Mouse (Mus musculus) fat pad, adult 2 months (tissue): ENCODE data around the gene Map3k14.
A peak's percentile ranks its signal among the peaks of the same experiment; 100 is the strongest.
"Not testable (repeated sequence)": the region's sequence is repeated elsewhere in the genome, so short reads cannot be mapped to it uniquely, and the experiment has no call there.

ENCODE experiments used
- DNase-seq: peaks from one replicate; pipeline ENCODE4 v3.0.0-alpha.2; 2011; ENCODE audit warnings: low read depth, low spot score; ENCODE audit errors: extremely low read depth

Map3k14 gene

DNA sequence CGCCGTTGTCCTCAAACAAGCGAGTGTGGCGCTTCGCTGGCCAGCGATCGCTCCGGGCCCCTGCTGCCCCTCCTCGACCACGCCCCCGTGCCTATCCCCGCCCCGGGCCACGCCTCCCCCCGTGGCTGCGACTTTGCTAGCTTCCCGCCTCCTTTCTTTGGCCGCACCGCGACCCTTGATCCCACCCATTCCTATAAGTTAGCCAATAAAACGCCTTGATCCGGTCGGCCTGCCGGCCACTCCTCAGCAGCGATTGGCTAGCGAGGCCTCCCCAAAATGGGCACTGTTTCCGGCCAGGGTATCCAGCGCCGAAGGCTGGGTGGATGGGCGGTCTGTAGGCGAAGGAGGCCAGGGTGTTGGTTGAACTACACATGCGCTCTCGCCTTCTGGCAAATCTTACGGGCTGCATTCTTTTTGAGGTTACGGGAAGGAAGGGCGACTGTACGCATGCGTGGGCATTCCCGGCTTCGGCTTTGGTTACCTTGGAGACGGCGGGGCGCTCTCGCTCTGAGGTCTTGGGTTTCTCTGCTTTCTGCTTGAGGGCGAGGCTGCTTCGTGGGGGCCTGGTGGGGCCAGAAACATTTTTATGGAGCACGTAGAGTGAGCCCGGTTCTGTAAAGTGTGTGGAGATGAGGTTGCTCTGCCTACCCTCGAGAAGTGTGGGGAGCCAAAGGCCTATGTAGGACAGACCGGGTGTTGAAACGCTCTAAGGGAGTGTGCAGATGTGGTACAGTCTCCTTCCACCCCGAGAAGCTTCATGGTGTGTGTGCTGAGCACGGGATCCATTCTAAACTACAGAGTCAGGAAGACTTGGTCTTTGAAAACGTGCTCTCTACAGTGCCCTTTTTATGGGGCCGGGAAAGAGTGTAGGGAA, at the start of gene Map3k14:
Gene Map3k14, minus strand, starts transcription at position 127 of the 874 bp plus-strand sequence.
- DNase-seq = peak; percentile 83

- DNase-seq = no peak
These were observed 48.1 kb upstream of the Map3k14 start for GRCm38 (mm10) chr11:103315379-103315778.

GRCm38 (mm10) chr11:103314736-103315374, 47.6 kb upstream of the Map3k14 start:
- no peak for DNase-seq

DNA sequence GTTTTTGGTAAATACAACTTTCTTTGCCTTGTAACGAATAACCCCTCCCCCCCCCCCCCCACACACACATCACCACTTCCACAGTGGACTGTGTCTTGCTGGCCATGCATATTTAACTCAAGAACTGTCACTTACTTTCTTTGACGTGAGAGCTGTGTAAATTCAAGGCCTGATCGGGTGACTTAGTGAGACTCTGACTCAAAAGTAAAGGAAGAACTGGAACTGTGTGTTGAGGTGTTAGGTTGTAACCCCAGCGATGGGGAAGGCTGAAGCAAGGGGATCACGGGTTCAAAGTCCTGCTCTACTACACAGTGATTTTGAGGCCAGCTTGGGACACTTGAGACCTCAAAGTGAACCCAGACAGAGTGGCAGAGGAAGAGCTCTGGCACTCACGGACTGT, 46.3 kb upstream of the Map3k14 start:
- no peak for DNase-seq

DNA sequence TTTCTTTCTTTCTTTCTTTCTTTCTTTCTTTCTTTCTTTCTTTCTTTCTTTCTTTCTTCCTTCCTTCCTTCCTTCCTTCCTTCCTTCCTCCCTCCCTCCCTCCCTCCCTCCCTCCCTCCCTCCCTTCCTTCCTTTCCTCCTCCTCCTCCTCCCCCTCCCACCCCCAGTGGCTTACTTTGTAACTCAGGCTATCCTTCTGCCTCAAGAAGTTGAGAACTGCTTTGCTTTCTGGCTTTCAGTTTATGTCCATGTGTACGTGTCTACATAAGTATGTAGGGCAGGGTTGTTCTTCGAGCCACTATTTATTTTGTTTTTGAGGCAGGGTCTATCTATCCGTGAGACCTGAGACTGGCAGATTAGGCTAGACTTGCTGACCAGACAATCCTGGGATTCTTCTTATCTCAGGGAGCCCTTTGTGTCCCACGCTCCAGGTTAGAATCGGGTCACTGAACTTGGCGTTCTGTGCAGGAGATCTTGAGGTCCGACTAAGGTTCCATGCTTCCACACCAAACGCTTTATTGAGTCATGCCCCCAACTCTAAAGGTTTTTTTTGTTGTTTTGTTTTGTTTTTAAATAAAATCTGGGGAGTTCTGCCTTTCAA, 45.5 kb upstream of the Map3k14 start:
- no peak for DNase-seq

GRCm38 (mm10) chr11:103311960-103312611, 44.8 kb upstream of the Map3k14 start:
- DNase-seq = no peak

GRCm38 (mm10) chr11:103309956-103310574, 42.8 kb upstream of the Map3k14 start:
- DNase-seq = no peak

DNA sequence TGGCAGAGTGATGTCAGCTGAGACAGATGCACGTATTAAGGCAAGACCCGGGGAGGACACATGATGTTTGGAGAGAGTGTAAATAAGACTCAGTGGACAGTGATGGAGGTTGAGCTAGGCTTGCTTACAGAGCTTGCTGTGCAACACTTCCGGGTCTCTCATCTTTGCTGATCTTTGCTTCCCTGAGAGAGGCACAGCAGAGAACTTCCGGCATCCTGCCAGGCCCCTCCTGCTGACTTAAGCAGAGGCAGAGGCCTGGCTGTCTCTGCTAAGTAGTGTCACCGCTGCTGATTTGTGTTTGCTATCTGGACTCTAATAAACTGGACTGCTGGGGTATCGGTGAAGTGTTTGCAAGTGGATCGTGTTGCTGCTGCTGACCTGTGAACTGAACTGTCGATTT, 40.6 kb upstream of the Map3k14 start:
- DNase-seq = no peak

- DNase-seq = no peak
These were observed 37.3 kb upstream of the Map3k14 start for GRCm38 (mm10) chr11:103304525-103304924.

DNA sequence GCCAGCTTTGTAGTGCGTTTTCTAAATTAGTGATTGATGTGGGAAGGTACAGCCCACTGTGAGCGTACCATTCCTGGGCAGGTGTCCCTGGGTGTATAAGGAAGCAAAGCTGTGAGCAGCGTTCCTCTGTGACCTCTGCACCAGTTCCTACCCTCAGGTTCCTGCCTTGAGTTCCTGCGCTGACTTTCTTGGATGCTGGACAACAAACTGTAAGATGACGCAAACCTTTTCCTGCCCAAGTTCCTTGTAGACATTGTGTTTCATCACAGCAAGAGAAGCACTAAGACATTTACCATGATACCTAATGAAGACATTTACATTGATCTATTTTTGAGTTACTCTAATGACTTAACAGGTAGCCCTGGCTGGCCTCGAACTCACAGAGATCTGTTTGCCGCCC, 27.5 kb upstream of the Map3k14 start:
- no peak for DNase-seq

DNA sequence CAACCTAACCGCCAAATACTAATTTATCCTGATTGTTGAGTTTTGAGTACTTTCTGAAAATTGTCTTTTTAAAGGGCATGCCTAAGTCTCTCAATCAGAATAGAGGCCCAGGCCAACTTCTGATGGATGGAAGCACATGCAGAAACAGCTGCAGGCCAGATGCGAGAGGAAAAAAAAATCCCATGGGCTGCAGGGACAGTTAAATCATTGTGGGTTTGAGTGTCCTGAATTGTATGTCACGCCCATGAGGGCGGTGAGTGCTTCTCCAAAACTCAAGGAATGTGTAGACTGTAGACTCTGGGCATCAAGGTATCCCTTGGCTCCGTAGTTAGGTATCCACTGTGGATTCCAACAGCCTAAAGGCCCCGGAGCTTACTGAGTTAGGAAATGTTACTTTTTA, 26.8 kb upstream of the Map3k14 start:
- DNase-seq = no peak

DNA sequence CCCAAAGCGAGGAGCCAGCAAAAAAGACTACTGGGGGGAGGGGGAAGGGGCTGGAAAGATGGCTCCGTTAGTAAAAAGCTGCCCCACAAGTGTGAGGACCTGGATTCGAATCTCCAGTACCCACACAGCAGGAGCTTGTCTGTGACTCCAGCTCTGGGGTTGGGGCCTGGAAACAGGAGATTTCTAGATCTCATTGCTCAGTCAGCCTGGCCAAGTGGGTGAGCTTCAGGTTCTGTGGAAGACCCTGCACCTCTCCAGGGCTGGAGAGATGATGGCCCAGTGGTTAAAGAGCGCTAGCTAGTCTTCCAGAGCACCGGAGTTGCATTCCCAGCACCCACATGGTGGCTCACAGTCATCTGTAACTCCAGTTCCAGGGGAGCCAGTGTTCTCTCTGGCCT, 25.6 kb upstream of the Map3k14 start:
- DNase-seq = no peak

DNA sequence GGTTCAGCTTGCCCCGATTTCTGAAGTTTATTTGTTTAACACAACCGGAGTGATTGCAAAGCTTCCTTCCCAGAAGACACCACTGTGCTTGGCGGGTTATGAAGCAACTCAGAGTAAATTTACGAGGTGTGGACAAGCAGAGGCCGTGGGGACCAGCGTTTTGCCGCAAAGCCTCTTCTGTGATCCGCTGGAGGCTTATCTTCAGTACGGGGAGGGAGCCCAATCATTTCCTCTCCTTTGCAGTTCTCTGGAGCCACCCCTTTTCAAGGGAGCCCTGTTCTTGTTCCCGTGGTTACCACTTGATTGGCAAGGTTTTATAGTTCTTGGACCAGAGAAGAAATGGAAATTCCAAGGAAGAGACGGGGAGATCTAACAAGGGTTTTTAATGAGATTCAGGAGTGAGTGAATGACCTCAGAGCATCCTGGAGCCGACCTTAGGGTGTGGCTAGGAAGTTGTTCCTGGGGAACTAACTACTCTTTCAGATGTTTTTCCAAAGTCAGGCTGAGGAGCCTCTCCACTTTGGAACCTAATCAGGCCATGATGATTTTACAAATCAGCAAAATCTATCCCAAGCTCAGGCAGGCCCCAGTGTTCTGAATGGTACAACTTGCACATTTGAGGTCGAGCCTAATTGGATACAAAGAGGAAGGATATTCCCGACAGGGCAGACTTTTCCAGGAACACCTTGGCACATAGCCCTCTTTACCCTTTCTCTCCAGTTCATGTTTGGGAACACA, 25.0 kb upstream of the Map3k14 start:
- DNase-seq = no peak

DNA sequence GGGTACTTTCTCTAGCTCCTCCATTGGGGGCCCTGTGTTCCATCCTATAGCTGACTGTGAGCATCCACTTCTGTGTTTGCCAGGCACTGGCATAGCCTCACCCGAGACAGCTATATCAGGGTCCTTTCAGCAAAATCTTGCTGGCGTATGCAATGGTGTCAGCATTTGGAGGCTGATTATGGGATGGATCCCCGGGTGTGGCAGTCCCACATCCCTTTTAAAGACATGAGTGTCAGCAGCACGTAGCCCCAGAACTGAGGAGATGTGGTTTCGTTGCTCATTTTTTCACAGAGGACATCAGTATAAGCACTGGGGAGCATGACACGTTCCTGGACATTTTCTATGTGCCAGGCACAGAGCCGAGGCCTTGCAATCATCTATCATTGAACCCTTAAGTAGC, 23.6 kb upstream of the Map3k14 start:
- DNase-seq = not testable (repeated sequence)

DNA sequence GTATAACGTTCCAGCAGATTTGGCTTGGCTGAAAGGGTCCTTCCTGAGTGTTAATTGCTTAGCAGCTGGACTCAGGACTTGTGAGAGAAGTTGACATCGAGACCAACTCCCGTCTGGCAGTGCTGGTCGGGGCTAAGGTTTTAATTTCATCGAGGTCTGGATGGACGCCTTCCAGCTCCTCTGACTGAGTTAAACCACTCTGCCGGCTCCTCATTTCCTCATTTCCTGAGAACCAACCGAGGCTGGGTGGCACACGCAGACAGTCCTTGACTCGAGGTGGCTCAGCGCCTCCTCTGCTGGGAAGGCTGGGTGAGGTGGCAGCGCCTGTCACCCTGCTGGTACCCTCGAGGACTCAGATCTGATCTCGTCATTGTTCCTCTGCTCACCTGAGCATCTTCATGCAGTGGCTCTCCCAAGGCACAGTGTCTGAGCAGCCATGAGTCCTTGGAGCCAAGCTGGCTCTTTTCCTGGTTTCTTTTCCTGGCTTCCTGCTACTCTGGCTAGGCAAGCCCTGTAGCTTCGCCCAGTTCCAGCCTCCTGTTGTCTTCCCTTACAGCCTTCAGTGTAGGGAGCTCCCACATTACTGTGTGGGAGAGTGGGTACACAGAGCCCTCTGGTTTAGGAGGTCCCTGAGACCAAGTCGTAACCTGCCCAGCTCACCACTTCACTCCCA, 21.2 kb upstream of the Map3k14 start:
- no peak for DNase-seq

DNA sequence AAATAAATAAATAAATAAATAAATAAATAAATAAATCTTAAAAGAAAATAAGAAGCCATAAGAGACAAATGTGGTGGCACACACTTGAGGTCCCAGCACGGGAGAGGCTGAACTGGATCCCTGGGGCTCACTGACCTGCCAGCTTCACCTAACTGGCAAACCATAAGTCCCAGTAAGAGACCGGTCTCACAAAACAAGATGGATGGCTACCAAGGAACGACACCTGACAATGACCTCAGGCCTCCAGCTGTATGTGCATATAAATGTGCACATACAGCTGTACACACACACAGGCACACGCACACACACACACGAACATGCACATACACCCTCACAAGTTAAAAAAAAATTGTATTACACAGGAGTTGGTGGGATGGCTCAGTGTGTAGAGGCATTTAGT, 19.6 kb upstream of the Map3k14 start:
- DNase-seq = no peak

- DNase-seq = no peak
These were observed 18.7 kb upstream of the Map3k14 start for GRCm38 (mm10) chr11:103285951-103286350.

- no peak for DNase-seq
These were observed 18.0 kb upstream of the Map3k14 start for GRCm38 (mm10) chr11:103285276-103285675.

DNA sequence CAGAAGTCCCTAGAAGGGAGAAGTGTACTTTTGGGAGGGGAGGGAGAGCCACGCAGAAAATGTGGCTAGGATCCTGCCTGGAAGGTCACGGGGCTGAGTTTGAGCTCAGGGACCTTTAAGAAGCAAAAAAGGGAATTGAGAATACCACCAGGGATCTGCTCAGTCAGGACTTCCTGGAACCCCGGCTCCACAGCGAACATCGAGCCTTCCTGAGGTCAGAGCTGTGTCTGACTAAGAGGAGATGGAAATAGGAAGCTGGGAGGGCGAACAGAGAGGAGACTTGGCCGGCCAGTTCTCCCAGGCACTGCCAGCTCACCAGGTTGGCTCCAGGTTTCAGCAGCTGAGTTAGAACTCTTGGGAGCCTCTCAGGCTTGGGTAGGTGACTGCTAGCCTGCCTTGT, 14.5 kb upstream of the Map3k14 start:
- no peak for DNase-seq

GRCm38 (mm10) chr11:103276450-103276849, 9.2 kb upstream of the Map3k14 start:
- DNase-seq = no peak
